Mouse (Mus musculus) brain, embryonic 14.5 days (tissue): Measurements from ENCODE around the gene Hook2. TPM values are rescaled to one million over a fixed set of nuclear protein-coding genes. Genes with fewer than 3 reads are reported as not detected.

ENCODE experiments used
- DNase-seq: peaks from one replicate; pipeline ENCODE4 v3.0.0-alpha.2; 2011; ENCODE audit warnings: low read depth
- CTCF ChIP-seq: fragments of 200-500 bp; IDR thresholded peaks from 2 replicates; pipeline ENCODE4 v1.5.1; 2012; ENCODE audit warnings: inconsistent platforms, mild to moderate bottlenecking, moderate library complexity, borderline replicate concordance; ENCODE audit not compliant: insufficient read depth, insufficient read length; ENCODE audit errors: extremely low read depth
- POLR2A ChIP-seq: fragments of 200-500 bp; IDR thresholded peaks from 2 replicates; pipeline ENCODE4 v1.6.1; 2012; ENCODE audit warnings: mild to moderate bottlenecking, inconsistent platforms, borderline replicate concordance; ENCODE audit not compliant: poor library complexity, insufficient read depth, insufficient read length, severe bottlenecking; ENCODE audit errors: extremely low read depth
- polyA plus RNA-seq: library from polyadenylated mRNA; depleted of rRNA; stranded (reverse); fragments of >200 nt; gene quantifications from 2 replicates; pipeline ENCODE4 v1.2.3, GENCODE M21; 2012

Hook2 gene
- polyA plus RNA-seq, 1 experiment: 27.2 TPM

GRCm38 (mm10) chr8:84981644-84982498 lies 8.5 kb upstream of the Hook2 start:
- no peak for TF ChIP-seq CTCF
- no peak for TF ChIP-seq POLR2A
- DNase-seq: no peak

DNA sequence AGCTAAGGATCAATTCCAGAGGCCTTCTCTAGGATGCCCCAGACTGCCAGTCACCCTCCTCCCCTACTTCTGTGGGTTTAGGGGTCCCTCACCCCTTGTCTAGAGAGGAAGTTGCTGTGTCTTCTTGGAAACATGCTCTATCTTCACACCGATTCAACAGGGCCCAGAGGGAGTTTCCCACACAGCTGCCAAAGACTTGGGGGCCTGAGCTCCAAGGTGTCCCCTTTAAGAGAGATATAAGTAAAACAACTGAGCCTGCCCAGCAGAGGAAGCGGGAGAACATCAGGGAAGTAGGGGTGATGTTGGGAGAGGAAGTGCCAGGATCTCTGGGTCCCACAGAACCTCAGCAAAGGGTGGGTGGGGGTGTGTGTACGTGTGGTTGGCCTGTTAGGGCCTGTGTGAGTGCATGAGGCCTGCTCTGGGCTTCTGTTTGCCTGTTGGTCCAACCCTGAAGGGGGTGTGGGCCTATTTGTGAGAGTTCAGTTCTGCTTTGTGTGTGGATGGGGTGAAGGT lies 7.8 kb upstream of the Hook2 start:
- TF ChIP-seq CTCF (no peak), POLR2A (no peak)
- DNase-seq: no peak

GRCm38 (mm10) chr8:84984294-84985048 lies 5.9 kb upstream of the Hook2 start:
- no peak for DNase-seq
- TF ChIP-seq CTCF (no peak), POLR2A (no peak)

DNA sequence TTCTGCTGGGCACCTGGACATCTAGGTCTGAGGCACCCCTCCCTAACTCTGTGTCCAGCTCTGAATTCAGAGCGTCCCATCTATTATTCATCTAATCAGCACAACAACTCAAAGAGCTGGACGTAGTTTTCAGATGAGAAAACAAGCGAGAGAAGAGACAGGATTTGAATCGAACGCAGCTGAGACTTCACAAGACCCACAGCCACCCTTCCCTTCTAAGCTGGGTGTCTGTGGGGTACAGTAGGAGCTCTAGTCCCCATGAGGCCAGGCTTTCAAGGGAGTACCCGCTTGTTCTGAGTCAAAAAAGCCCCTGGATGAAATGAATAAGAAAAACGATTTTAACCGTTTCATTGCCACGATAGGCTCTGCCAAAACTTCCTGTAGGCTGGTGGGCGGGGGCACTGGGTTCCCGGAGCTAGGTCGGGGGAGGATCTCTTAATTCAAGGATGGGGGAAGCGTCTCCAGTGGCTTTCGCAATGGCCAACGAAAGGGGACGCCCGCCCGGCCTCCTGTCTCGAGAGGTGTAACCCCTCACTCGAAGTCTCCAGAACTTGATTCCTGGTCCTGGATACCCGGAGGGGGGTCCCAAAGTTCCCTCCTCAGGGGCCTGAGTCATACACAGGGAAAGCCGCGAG lies 5.2 kb upstream of the Hook2 start:
- TF ChIP-seq POLR2A: no peak
- TF ChIP-seq CTCF: no peak
- DNase-seq: no peak

DNA sequence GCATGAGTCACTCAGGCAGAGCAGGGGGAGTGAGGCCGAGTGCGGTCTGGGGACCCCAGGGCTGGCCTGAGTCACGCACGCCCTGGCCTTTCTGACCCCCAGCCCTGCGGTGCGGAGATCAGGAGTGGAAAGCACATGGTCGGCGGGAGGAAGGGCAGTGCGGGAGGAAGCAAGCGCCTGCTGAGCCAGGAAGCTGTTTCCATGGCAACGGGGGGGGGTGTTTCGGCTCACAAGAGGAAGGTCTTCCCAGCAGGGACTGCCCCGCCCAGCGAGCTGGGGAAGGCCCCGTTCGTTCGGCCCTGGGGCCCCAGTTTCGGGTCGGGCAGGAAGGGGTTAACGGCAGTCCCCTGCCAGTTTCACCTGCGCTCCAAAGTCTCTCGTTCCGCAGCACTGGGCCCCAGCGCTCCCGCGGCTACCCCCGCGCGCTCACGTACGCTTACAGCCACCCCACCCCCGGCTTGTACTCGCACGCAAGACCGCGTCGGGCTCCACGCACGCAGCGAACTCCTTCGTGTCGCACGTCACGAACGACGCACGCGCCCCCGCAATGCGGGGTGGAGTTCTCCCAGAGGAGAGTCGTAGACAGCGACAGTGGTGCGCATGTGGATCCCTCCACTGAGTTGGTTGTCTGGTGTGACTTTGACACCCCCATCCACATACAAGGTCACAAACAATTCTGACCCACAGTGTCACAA lies 4.6 kb upstream of the Hook2 start:
- peak; percentile 93 for DNase-seq
- TF ChIP-seq POLR2A (no peak), CTCF (no peak)

GRCm38 (mm10) chr8:84986379-84986945 lies 3.9 kb upstream of the Hook2 start:
- TF ChIP-seq CTCF: no peak
- TF ChIP-seq POLR2A: no peak
- no peak for DNase-seq

- DNase-seq: no peak
- no peak for TF ChIP-seq CTCF
- no peak for TF ChIP-seq POLR2A
Measured at GRCm38 (mm10) chr8:84987388-84987787, 3.0 kb upstream of the Hook2 start.

DNA sequence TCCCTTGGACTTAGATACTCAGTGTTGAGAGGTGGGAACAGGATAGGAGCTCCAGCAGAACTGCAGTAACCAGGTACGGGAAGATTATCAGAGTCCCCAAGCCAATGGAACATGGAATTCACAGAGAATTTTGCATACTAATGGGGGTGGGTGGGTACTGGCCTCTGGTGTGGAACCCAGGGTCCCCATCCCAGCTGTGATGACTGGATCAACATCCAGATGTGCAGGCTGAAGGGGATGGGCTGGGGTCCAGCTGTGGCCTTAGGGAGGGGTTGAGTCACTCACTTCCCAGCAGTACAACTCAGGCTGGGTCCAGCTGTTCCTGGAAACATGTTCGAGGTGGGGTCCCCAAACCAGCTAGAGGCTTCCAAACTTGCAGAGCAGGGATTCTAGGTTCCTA lies 2.5 kb upstream of the Hook2 start:
- DNase-seq: no peak
- no peak for TF ChIP-seq POLR2A
- TF ChIP-seq CTCF: no peak

DNA sequence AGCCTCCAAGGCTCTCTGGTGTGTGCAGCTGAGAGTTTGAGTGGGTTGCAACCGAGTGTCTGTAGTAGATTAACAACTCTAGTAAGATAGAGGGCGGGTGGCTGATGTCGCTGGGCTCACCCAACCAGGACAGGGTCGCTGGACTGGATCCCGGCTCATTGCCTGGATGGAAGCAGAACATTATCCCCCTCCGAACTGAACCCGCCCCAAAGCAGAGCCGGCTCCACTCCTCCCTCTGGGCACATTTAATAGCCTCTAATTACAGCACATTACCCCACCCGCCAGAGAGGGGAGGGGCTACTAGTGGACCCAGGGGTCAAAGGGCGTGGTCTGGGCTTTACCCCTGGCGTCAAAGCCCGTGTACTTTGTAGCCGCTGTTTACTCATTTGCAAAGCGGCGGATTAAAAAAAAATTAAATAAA lies 1.1 kb upstream of the Hook2 start:
- TF ChIP-seq POLR2A (no peak), CTCF (no peak)
- DNase-seq: no peak

GRCm38 (mm10) chr8:84989810-84990209 lies 593 bp upstream of the Hook2 start:
- peak; percentile 94 for DNase-seq

DNA sequence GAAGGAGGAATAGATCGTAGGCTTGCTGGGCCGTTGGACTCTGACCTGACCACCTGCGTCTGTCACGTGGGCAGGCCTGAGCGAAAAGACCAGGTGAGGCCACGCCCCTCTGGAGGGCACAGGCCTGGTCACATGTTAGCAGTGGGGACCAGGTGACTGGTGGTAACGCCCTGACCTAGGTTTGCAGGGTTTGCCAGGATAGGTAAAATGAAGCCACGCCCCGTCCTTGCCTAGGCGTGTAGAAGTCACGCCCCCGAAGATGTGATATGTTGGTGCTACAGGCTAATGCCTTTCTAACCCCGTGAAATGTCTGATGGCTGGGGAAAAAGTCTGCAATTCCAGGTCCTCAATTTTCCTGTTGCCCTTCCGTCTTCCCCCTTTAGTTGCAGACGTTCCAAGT lies 433 bp downstream of the Hook2 start:
- no peak for DNase-seq
- no peak for TF ChIP-seq POLR2A
- TF ChIP-seq CTCF: no peak

More at GRCm38 (mm10) chr8:84989810-84990209, 593 bp upstream of the Hook2 start:
- peak; percentile 90 for TF ChIP-seq CTCF
- TF ChIP-seq POLR2A: 0 out of 2 replicates have a peak, but pooled peaks have one; percentile 4
